Mouse (Mus musculus): ENCODE measurements around the gene Pde5a. TPM values are rescaled to one million over a fixed set of nuclear protein-coding genes. Genes with fewer than 3 reads are reported as not detected.

Pde5a gene
- total RNA-seq, 2 experiments from 2014 or later, result 6.1 to 8.3 TPM

GRCm38 (mm10) chr3:122898254-122898653 is 169.5 kb downstream of the Pde5a start:
- intact Hi-C loops (cut with DNase I; ENCODE audit: low total_unique reads), result no loop called here
- no peak for DNase-seq

GRCm38 (mm10) chr3:122903746-122904433 is 175.1 kb downstream of the Pde5a start:
- intact Hi-C loops (cut with DNase I; ENCODE audit: low total_unique reads), result loop anchor here (5.0 kb wide), 1 partner anchor 257 kb away; no protein-coding TSS in a partner anchor
- DNase-seq, result peak; percentile 25

DNA sequence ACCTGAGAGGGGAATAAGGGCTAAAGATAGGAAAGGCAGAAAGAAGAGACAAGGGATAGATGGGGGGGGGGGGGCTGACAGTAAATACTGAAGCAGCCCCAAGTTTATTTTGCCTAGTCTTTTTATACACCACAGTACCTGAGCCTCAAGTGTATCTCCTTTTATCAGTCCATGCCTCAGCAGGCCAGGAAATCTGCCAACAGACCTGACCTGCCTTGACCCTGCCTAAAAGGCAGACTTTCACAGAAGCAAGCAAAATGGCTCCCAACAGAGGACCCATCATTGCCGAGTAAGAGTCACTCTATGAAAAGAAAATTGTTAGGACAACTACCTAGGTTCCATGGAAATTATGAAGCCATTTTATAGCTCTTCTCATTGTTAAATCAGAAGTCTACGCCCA is 179.1 kb downstream of the Pde5a start:
- intact Hi-C loops (cut with DNase I; ENCODE audit: low total_unique reads), result no loop called here
- no peak for DNase-seq

Other genes starting within 250 kb of the Pde5a start
- 10 to 100 TPM; 11.3 to 11.8 TPM for gene Fnbp1l, start 109.2 kb upstream of the Pde5a start, total RNA-seq (2021)
- gene Fabp2, start 166.1 kb downstream of the Pde5a start, total RNA-seq (2021), result not detected
- not detected for gene Gm10959, start 190.4 kb downstream of the Pde5a start, total RNA-seq (2021)
- gene 1810037I17Rik, start 195.3 kb downstream of the Pde5a start, total RNA-seq (2021), result 10 to 100 TPM; 22.0 to 23.0 TPM